Mouse (Mus musculus): ENCODE data around the gene Zic1. TPM values are rescaled to one million over a fixed set of nuclear protein-coding genes. Genes with fewer than 3 reads are reported as not detected.
A peak's percentile ranks its signal among the peaks of the same experiment; 100 is the strongest.

Gene Zic1
- polyA plus RNA-seq, 1 experiment = 1.6 TPM

GRCm38 (mm10) chr9:91363011-91363730 is 2.4 kb downstream of the Zic1 start:
- DNase-seq = no peak
- TF ChIP-seq CTCF (IDR thresholded peaks at IDR 0.05; ENCODE audit: insufficient read depth, low read length) = no peak
- no peak for TF ChIP-seq POLR2A (IDR thresholded peaks at IDR 0.05; ENCODE audit: borderline replicate concordance, extremely low read depth, low read depth, low read length)
- H3K4me3 ChIP-seq (replicated peaks; ENCODE audit: extremely low read depth, low read depth, low read length) = no peak overlapping the region
- 14% methylated on average over 14 of the region's 14 CpGs for whole genome bisulfite sequencing
- H3K4me1 ChIP-seq (ENCODE audit: control insufficient read depth, insufficient read depth, low read length) = peaks cover 3% of the 10 kb centered on the region

GRCm38 (mm10) chr9:91361856-91362601 is 3.6 kb downstream of the Zic1 start, which contains the start of gene Zic4:
Zic4 (plus strand) TSS chr9:91362413.
- DNase-seq = no peak
- 3% methylated on average over 45 of the region's 45 CpGs for WGBS
- peaks cover 3% of the 10 kb centered on the region for H3K4me1 ChIP-seq (ENCODE audit: control insufficient read depth, insufficient read depth, low read length)
- no peak for TF ChIP-seq POLR2A (IDR thresholded peaks at IDR 0.05; ENCODE audit: borderline replicate concordance, extremely low read depth, low read depth, low read length)
- no peak for TF ChIP-seq CTCF (IDR thresholded peaks at IDR 0.05; ENCODE audit: insufficient read depth, low read length)
- peak within 1 kb of the TSS; percentile 14 for H3K4me3 ChIP-seq (replicated peaks; ENCODE audit: extremely low read depth, low read depth, low read length)

- DNase-seq = no peak
- Histone ChIP-seq H3K4me3 (replicated peaks; ENCODE audit: extremely low read depth, low read depth, low read length) (no peak overlapping the region), H3K4me1 (ENCODE audit: control insufficient read depth, insufficient read depth, low read length) (peaks cover 3% of the 10 kb centered on the region)
- 3% methylated on average over 35 of the region's 35 CpGs for WGBS
- TF ChIP-seq CTCF (IDR thresholded peaks at IDR 0.05; ENCODE audit: insufficient read depth, low read length) = no peak
- TF ChIP-seq POLR2A (IDR thresholded peaks at IDR 0.05; ENCODE audit: borderline replicate concordance, extremely low read depth, low read depth, low read length) = no peak
Measured at GRCm38 (mm10) chr9:91361033-91361855, 4.4 kb downstream of the Zic1 start.

GRCm38 (mm10) chr9:91360151-91361032 is 5.2 kb downstream of the Zic1 start:
- Histone ChIP-seq H3K4me1 (ENCODE audit: control insufficient read depth, insufficient read depth, low read length) (peaks cover 3% of the 10 kb centered on the region), H3K4me3 (replicated peaks; ENCODE audit: extremely low read depth, low read depth, low read length) (no peak overlapping the region)
- no peak for TF ChIP-seq POLR2A (IDR thresholded peaks at IDR 0.05; ENCODE audit: borderline replicate concordance, extremely low read depth, low read depth, low read length)
- WGBS = 9% methylated on average over 21 of the region's 21 CpGs
- DNase-seq = no peak

- WGBS = 15% methylated on average over 10 of the region's 10 CpGs
- peaks cover 3% of the 10 kb centered on the region; the same call in 1 of the 2 replicates for H3K4me1 ChIP-seq (ENCODE audit: control insufficient read depth, insufficient read depth, low read length)
- TF ChIP-seq CTCF (IDR thresholded peaks at IDR 0.05; ENCODE audit: insufficient read depth, low read length) = no peak
- no peak for TF ChIP-seq POLR2A (IDR thresholded peaks at IDR 0.05; ENCODE audit: borderline replicate concordance, extremely low read depth, low read depth, low read length)
- no peak overlapping the region for H3K4me3 ChIP-seq (replicated peaks; ENCODE audit: extremely low read depth, low read depth, low read length)
- no peak for DNase-seq
Measured at GRCm38 (mm10) chr9:91358851-91359687, 6.5 kb downstream of the Zic1 start.

- Histone ChIP-seq H3K4me1 (ENCODE audit: control insufficient read depth, insufficient read depth, low read length) (peaks cover 1% of the 10 kb centered on the region; the same call in 1 of the 2 replicates), H3K4me3 (replicated peaks; ENCODE audit: extremely low read depth, low read depth, low read length) (no peak overlapping the region)
- TF ChIP-seq CTCF (IDR thresholded peaks at IDR 0.05; ENCODE audit: insufficient read depth, low read length) (no peak), POLR2A (IDR thresholded peaks at IDR 0.05; ENCODE audit: borderline replicate concordance, extremely low read depth, low read depth, low read length) (no peak)
- 16% methylated on average over 3 of the region's 3 CpGs for WGBS
- DNase-seq = no peak
Measured at GRCm38 (mm10) chr9:91357321-91357720, 8.3 kb downstream of the Zic1 start.

- TF ChIP-seq CTCF (IDR thresholded peaks at IDR 0.05; ENCODE audit: insufficient read depth, low read length) (no peak), POLR2A (IDR thresholded peaks at IDR 0.05; ENCODE audit: borderline replicate concordance, extremely low read depth, low read depth, low read length) (no peak)
- H3K4me3 ChIP-seq (replicated peaks; ENCODE audit: extremely low read depth, low read depth, low read length) = no peak overlapping the region
- 13% methylated on average over 4 of the region's 4 CpGs for WGBS
- no peak for DNase-seq
- no peaks in the 10 kb centered on the region for H3K4me1 ChIP-seq (ENCODE audit: control insufficient read depth, insufficient read depth, low read length)
Measured at GRCm38 (mm10) chr9:91356353-91356740, 9.3 kb downstream of the Zic1 start.
